Mouse (Mus musculus): ENCODE measurements around the gene Skap1.

- TF ChIP-seq CTCF (IDR thresholded peaks at IDR 0.05; ENCODE audit: low read depth) (no peak), EP300 (IDR thresholded peaks at IDR 0.05; ENCODE audit: low read depth) (no peak)
Measured at GRCm38 (mm10) chr11:96766555-96766954, 302.2 kb downstream of the Skap1 start.

Data from heart, postnatal 0 days (tissue).